Mouse (Mus musculus) megakaryocyte, embryonic 14.5 days (primary cell): ENCODE measurements around the gene Mcrip2.

Experiments used
- FLI1 ChIP-seq: IDR thresholded peaks from 2 replicates; pipeline ENCODE4 v1.6.1; 2012; ENCODE audit warnings: low read length, inconsistent platforms, mixed read lengths
- GATA1 ChIP-seq: IDR thresholded peaks from 3 replicates; pipeline ENCODE4 v1.6.1; 2012; ENCODE audit warnings: mixed read lengths, low read length, inconsistent platforms, borderline replicate concordance

DNA sequence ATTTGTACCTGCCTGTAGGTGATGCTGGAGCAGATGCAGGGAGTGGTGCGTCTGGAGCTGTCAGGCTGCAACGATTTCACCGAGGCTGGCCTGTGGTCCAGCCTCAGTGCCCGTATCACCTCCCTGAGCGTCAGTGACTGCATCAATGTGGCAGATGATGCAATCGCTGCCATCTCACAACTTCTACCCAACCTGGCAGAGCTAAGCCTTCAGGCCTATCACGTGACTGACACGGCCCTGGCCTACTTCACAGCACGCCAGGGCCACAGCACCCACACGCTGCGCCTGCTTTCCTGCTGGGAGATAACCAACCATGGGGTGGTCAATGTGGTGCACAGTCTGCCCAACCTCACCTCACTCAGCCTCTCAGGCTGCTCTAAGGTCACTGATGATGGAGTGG is 50.9 kb downstream of the Mcrip2 start:
- TF ChIP-seq GATA1 = no peak
- no peak for TF ChIP-seq FLI1
